Mouse (Mus musculus) ES-CJ7 (cell line): ENCODE results near the gene AW011738.

Experiments used
- DNase-seq: peaks from one replicate; pipeline ENCODE4 v3.0.0; 2011; ENCODE audit warnings: low read depth, low spot score

Gene AW011738

GRCm38 (mm10) chr4:156197829-156198205, 5.3 kb upstream of the AW011738 start:
- peak; percentile 89 for DNase-seq

GRCm38 (mm10) chr4:156200623-156201475, 2.3 kb upstream of the AW011738 start, which contains the start of gene Isg15:
Isg15 (minus strand) TSS chr4:156200818.
- DNase-seq: no peak

- no peak for DNase-seq
Observed at GRCm38 (mm10) chr4:156202462-156202893, 626 bp upstream of the AW011738 start.

GRCm38 (mm10) chr4:156203413-156204131, 468 bp downstream of the AW011738 start:
- DNase-seq: no peak

- DNase-seq: no peak
Observed at GRCm38 (mm10) chr4:156208872-156209271, 5.8 kb downstream of the AW011738 start.

GRCm38 (mm10) chr4:156209963-156210635, 7.0 kb downstream of the AW011738 start:
- no peak for DNase-seq

- DNase-seq: no peak
Observed at GRCm38 (mm10) chr4:156213134-156213533, 10.0 kb downstream of the AW011738 start.

GRCm38 (mm10) chr4:156215649-156216048, 12.5 kb downstream of the AW011738 start, which contains the start of gene Perm1:
Perm1 (plus strand) TSS chr4:156215868.
- no peak for DNase-seq

GRCm38 (mm10) chr4:156216196-156216595, 13.1 kb downstream of the AW011738 start:
- DNase-seq: no peak

GRCm38 (mm10) chr4:156217022-156217669, 14.0 kb downstream of the AW011738 start:
- DNase-seq: no peak

- DNase-seq: no peak
Observed at GRCm38 (mm10) chr4:156217838-156218237, 14.7 kb downstream of the AW011738 start.

- no peak for DNase-seq
Observed at GRCm38 (mm10) chr4:156219936-156220335, 16.8 kb downstream of the AW011738 start.

- DNase-seq: no peak
Observed at GRCm38 (mm10) chr4:156224276-156224675, 21.2 kb downstream of the AW011738 start.

- DNase-seq: no peak
Observed at GRCm38 (mm10) chr4:156227752-156228392, 24.8 kb downstream of the AW011738 start.

GRCm38 (mm10) chr4:156228393-156229024, 25.4 kb downstream of the AW011738 start:
- peak; percentile 41 for DNase-seq

- no peak for DNase-seq
Observed at GRCm38 (mm10) chr4:156234021-156234501, 31.0 kb downstream of the AW011738 start.

GRCm38 (mm10) chr4:156234701-156235213, 31.7 kb downstream of the AW011738 start, which contains the start of gene Plekhn1:
Plekhn1 (minus strand) TSS chr4:156234857.
- peak; percentile 60 for DNase-seq

- peak; percentile 78 for DNase-seq
Observed at GRCm38 (mm10) chr4:156235360-156235770, 32.3 kb downstream of the AW011738 start.

GRCm38 (mm10) chr4:156235808-156236533, 32.9 kb downstream of the AW011738 start, which contains the start of gene Noc2l:
Noc2l (plus strand) TSS chr4:156236010.
- DNase-seq: peak; percentile 90
